Mouse (Mus musculus): ENCODE measurements around the gene Ldlrad3.

Ldlrad3 gene

GRCm38 (mm10) chr2:102064826-102065441 lies 121.3 kb downstream of the Ldlrad3 start:
- no peak for DNase-seq

GRCm38 (mm10) chr2:102063906-102064505 lies 122.2 kb downstream of the Ldlrad3 start:
- DNase-seq, result no peak

- no peak for DNase-seq
These were observed 123.2 kb downstream of the Ldlrad3 start for GRCm38 (mm10) chr2:102062861-102063468.

GRCm38 (mm10) chr2:102061921-102062320 lies 124.3 kb downstream of the Ldlrad3 start:
- no peak for DNase-seq

- no peak for DNase-seq
These were observed 128.4 kb downstream of the Ldlrad3 start for GRCm38 (mm10) chr2:102057746-102058145.

- peak; percentile 82 for DNase-seq
These were observed 129.0 kb downstream of the Ldlrad3 start for GRCm38 (mm10) chr2:102057029-102057685.

GRCm38 (mm10) chr2:102056144-102056543 lies 130.0 kb downstream of the Ldlrad3 start:
- no peak for DNase-seq

GRCm38 (mm10) chr2:102052951-102053660 lies 133.1 kb downstream of the Ldlrad3 start:
- DNase-seq, result peak; percentile 83

GRCm38 (mm10) chr2:102052353-102052752 lies 133.8 kb downstream of the Ldlrad3 start:
- no peak for DNase-seq

GRCm38 (mm10) chr2:102049866-102050550 lies 136.2 kb downstream of the Ldlrad3 start:
- DNase-seq, result no peak

- no peak for DNase-seq
These were observed 137.6 kb downstream of the Ldlrad3 start for GRCm38 (mm10) chr2:102048296-102049175.

- DNase-seq, result no peak
These were observed 139.7 kb downstream of the Ldlrad3 start for GRCm38 (mm10) chr2:102046481-102046880.

GRCm38 (mm10) chr2:102040456-102040855 lies 145.7 kb downstream of the Ldlrad3 start:
- no peak for DNase-seq

GRCm38 (mm10) chr2:102040011-102040410 lies 146.2 kb downstream of the Ldlrad3 start:
- no peak for DNase-seq

- DNase-seq, result no peak
These were observed 147.1 kb downstream of the Ldlrad3 start for GRCm38 (mm10) chr2:102038895-102039667.

- DNase-seq, result peak; percentile 90
These were observed 147.8 kb downstream of the Ldlrad3 start for GRCm38 (mm10) chr2:102038229-102038894.

- DNase-seq, result peak; percentile 43
These were observed 149.3 kb downstream of the Ldlrad3 start for GRCm38 (mm10) chr2:102036665-102037511.

- DNase-seq, result no peak
These were observed 151.7 kb downstream of the Ldlrad3 start for GRCm38 (mm10) chr2:102034513-102034879.

Data from layer of hippocampus, adult 9-11 months (tissue).